ENCODE assay signal across 17 mouse cellular contexts in genomic region chr16:10965034-10965433, GRCm38 (mm10).
"Had no signal": no experiment of that assay in that cellular context is flagged by ENCODE, and none has a peak within 500 bp of the region (broad histone marks: within the 10 kb centered on the region; RNA-seq: fewer than 3 reads in every experiment).

No protein-coding gene starts in this region.

- H3K9ac ChIP-seq: liver, embryonic 15.5 days; lung, embryonic 15.5 days; stomach, embryonic 15.5 days had no signal

- H3K27ac ChIP-seq: kidney, postnatal 0 days; left cerebral cortex, adult 2 months; liver, embryonic 15.5 days; lung, embryonic 15.5 days; stomach, embryonic 15.5 days had no signal

- DNase-seq: kidney, postnatal 36 days; layer of hippocampus, postnatal 36 days; lung, adult 18-20 months; lung, postnatal 10 days; lung, postnatal 36 days; midbrain, embryonic 14.5 days; right cerebral cortex, adult 18-20 months; right cerebral cortex, postnatal 14 days; spleen, adult 18-20 months; thymus, postnatal 25 days had no signal

- H3K27me3 ChIP-seq: liver, embryonic 15.5 days; lung, embryonic 15.5 days; stomach, embryonic 15.5 days had no signal

- H3K4me3 ChIP-seq: left cerebral cortex, adult 2 months; liver, embryonic 15.5 days; lung, embryonic 15.5 days; stomach, embryonic 15.5 days had no signal

- H3K4me2 ChIP-seq: liver, embryonic 11.5 days; liver, embryonic 15.5 days; lung, embryonic 15.5 days; midbrain, embryonic 11.5 days; stomach, embryonic 15.5 days had no signal

- H3K9me3 ChIP-seq: liver, embryonic 15.5 days; lung, embryonic 15.5 days; stomach, embryonic 15.5 days had no signal
